Mouse (Mus musculus) cerebellum, adult 2 months (tissue): ENCODE measurements around the gene Ccl20.

ENCODE experiments used
- CTCF ChIP-seq: fragments of 200-500 bp; IDR thresholded peaks from 2 replicates; pipeline ENCODE4 v1.5.1; 2011; ENCODE audit warnings: low read depth, mild to moderate bottlenecking, control low read depth, low read length, moderate library complexity, borderline replicate concordance; ENCODE audit not compliant: insufficient read depth
- POLR2A ChIP-seq: fragments of 200-500 bp; IDR thresholded peaks from 2 replicates; pipeline ENCODE4 v1.6.1; 2011; ENCODE audit warnings: low read length, control low read depth, borderline replicate concordance; ENCODE audit not compliant: insufficient read depth

DNA sequence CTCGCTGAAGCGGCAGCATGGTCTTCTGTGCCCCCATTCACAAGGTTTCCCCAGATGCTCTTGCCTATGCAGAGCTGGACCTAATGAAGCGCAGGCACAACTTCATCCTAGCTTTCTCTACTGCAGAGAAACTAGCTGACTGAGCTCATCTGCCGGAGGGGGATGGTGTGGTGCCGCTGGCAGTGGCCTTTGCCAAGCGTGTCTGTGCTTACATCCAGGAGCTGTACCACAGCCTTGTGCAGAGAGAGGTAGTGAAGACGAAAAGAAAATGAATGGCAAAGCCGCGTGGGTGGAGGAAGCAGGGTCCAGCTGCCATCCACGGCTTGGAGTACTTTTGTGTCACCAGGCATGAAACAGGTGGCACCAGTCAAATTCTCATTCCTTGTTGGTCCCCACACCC, 49.4 kb upstream of the Ccl20 start:
- TF ChIP-seq CTCF (no peak), POLR2A (no peak)
